Mouse (Mus musculus) ovary, adult 10 weeks (tissue): ENCODE measurements around the gene Tmem30a. TPM values are rescaled to one million over a fixed set of nuclear protein-coding genes. Genes with fewer than 3 reads are reported as not detected.

Experiments used
- polyA plus RNA-seq: library from polyadenylated mRNA; stranded (reverse); fragments of 350-450 nt; fragmentation: Illumina TruSeq; extraction: RNeasy Lipid Tissue Mini Kit (QIAGEN cat#74804); gene quantifications from one replicate; pipeline ENCODE4 v1.2.3, GENCODE M21; 2014

The Tmem30a gene
- 562 TPM for polyA plus RNA-seq

GRCm38 (mm10) chr9:79792841-79793835 lies at the start of gene Tmem30a:
Tmem30a (minus strand) TSS chr9:79793507.

DNA sequence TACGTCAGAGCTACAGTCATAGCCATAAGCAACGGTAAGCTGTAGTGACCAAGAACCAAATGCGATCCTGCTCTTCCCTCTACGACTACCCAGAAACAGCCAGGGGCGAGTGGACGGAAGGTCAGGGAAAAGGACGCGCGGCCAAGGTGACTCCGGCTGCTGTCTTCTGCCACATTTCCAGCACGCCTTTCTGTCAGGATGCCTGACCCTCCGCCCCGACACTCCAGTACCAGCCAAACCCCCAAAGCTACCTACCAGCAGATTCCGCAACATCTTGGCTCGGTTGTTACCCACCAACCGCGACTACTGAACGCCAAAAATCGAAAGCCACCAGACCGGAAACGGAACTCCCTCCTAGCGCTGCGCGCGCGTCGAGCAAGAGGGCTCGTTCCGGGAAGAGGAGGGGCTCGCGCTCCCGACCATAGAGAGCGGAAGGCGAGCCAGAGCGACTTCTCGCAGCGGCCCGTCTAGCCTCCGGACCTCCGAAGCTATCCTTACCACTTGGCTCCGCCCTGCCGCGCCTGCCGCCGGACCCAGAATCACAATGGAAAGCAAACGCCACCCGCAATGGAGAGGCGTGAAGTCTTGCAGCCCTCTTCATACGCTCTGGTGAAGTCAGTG lies 33.8 kb downstream of the Tmem30a start, which contains the start of gene Cox7a2:
Gene Cox7a2, minus strand, starts transcription at position 494 of the 621 bp plus-strand sequence.

Other genes with a start within 250 kb of the Tmem30a start
- 37.1 TPM for gene Col12a1, start 74.7 kb downstream of the Tmem30a start, polyA plus RNA-seq
- 64.2 TPM for gene Cox7a2, start 33.6 kb downstream of the Tmem30a start, polyA plus RNA-seq
- 4.5 TPM for gene Filip1, start 219.3 kb upstream of the Tmem30a start, polyA plus RNA-seq